In the genomic region with DNA sequence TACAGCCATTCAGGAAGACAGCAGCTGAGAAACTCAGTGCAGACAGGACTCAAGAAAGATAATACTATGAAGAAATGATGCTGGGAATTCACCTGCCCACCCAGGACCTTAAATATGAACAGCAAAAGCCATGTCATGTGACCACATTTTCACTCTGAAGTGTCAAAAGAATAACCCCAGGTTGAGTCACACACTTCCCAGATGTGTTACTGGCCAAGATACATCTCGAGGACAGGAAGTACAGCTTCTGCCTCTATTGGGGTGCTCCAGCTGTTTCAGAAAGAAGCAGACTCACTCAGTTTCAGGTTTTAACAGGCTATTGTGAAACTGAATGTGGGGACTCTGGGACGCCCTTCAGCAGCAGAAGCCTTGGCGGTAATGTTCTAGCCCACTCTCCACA, we compare ENCODE assay signal across 11 mouse cellular contexts. TPM values are rescaled to one million over a fixed set of nuclear protein-coding genes. Genes with fewer than 3 reads are reported as not detected.
DNase-seq lines count a peak whose midpoint lies in the region; ATAC-seq and TF ChIP-seq lines count a peak whose summit lies in the region.
"Had no signal": no experiment of that assay in that cellular context is flagged by ENCODE, and none has a peak within 500 bp of the region (broad histone marks: within the 10 kb centered on the region; RNA-seq: fewer than 3 reads in every experiment).

No protein-coding gene starts in this region.

- H3K27me3 ChIP-seq in kidney, postnatal 0 days (ENCODE audit: insufficient read depth, low read length), result no peaks in the 10 kb centered on the region
- H3K27me3 ChIP-seq in megakaryocyte, embryonic 14.5 days (replicated peaks), result peaks cover 79% of the 10 kb centered on the region
- H3K27me3 ChIP-seq: hindbrain, embryonic 15.5 days; neural tube, embryonic 15.5 days had no signal

- H3K4me1 ChIP-seq in kidney, postnatal 0 days (replicated peaks; ENCODE audit: insufficient read depth, low read length), result peaks cover 3% of the 10 kb centered on the region; the same call in 1 of the 2 replicates
- H3K4me1 ChIP-seq in megakaryocyte, embryonic 14.5 days, result peaks cover 53% of the 10 kb centered on the region
- H3K4me1 ChIP-seq: hindbrain, embryonic 15.5 days had no signal

- H3K4me3 ChIP-seq in kidney, postnatal 0 days (replicated peaks; ENCODE audit: low read depth, low read length), result no peak overlapping the region
- H3K4me3 ChIP-seq in megakaryocyte, embryonic 14.5 days (replicated peaks), result peak overlapping the region; percentile 64
- H3K4me3 ChIP-seq: hindbrain, embryonic 15.5 days; neural tube, embryonic 15.5 days had no signal

- H3K36me3 ChIP-seq in kidney, postnatal 0 days (ENCODE audit: insufficient read depth, low read length), result peaks cover 16% of the 10 kb centered on the region
- H3K36me3 ChIP-seq in megakaryocyte, embryonic 14.5 days (replicated peaks; ENCODE audit: low read length), result no peaks in the 10 kb centered on the region
- H3K36me3 ChIP-seq: hindbrain, embryonic 15.5 days; neural tube, embryonic 15.5 days had no signal

- DNase-seq in kidney, postnatal 0 days (ENCODE audit: low spot score), result no peak
- no peak for DNase-seq in kidney, adult 11 months
- peak; percentile 47 for DNase-seq in CD4-positive helper T cell, adult 2 months (ENCODE audit: low read depth, low spot score)
- DNase-seq in T-cell, adult 2 months (ENCODE audit: low spot score), result peak; percentile 7
- DNase-seq in left cerebral cortex, postnatal 36 days (ENCODE audit: low spot score in 2 of 2), result no peak
- no peak for DNase-seq in urinary bladder, postnatal 36 days (ENCODE audit: low spot score in 2 of 2)
- DNase-seq: embryo, embryonic 11 days; layer of hippocampus, adult 9-11 months had no signal

- H3K27ac ChIP-seq in kidney, postnatal 0 days, result peak overlapping the region; percentile 25; the same call in 1 of the 2 replicates
- H3K27ac ChIP-seq: hindbrain, embryonic 15.5 days; neural tube, embryonic 15.5 days had no signal

- H3K9ac ChIP-seq in kidney, postnatal 0 days (ENCODE audit: low read depth, low read length), result 0 out of 2 replicates have a peak overlapping the region, but pooled peaks have one; percentile 4
- H3K9ac ChIP-seq: hindbrain, embryonic 15.5 days; neural tube, embryonic 15.5 days had no signal

- WGBS in kidney, postnatal 0 days, result 67% methylated on average over 3 of the region's 3 CpGs

- intact Hi-C loops in left cerebral cortex, postnatal 36 days (cut with DNase I), result no loop called here

- ATAC-seq in kidney, postnatal 0 days (replicated peaks; ENCODE audit: low FRiP score, low read depth), result no peak

- H3K9me3 ChIP-seq in kidney, postnatal 0 days (replicated peaks; ENCODE audit: low read length), result no peaks in the 10 kb centered on the region
- peaks cover 7% of the 10 kb centered on the region for H3K9me3 ChIP-seq in megakaryocyte, embryonic 14.5 days
- H3K9me3 ChIP-seq: hindbrain, embryonic 15.5 days; neural tube, embryonic 15.5 days had no signal

- no peak overlapping the region for H3K4me2 ChIP-seq in kidney, postnatal 0 days (ENCODE audit: low read length)
- H3K4me2 ChIP-seq: hindbrain, embryonic 15.5 days; neural tube, embryonic 15.5 days had no signal

- TF ChIP-seq CTCF in kidney, postnatal 0 days (IDR thresholded peaks at IDR 0.05; ENCODE audit: low read depth), result no peak

RNA-seq across cellular contexts. Expression of a gene that starts 26.0 kb away (rescaled TPM):
- 44.3 and 48.0 TPM in 2 replicates for polyA plus RNA-seq in kidney, postnatal 0 days (2015; fragmentation: Nextera tagmentation; extraction: Ambion mirVana)
- polyA plus RNA-seq in megakaryocyte, embryonic 14.5 days (2012; ENCODE audit: insufficient read depth, low replicate concordance), result 13.3 TPM in 1 of 2 replicates, not detected in the other
- total RNA-seq in left cerebral cortex, postnatal 36 days (2021), result under 1 TPM in 1 of 2 experiments, not detected in 1; 0.30 TPM

RNA-seq across cellular contexts. Expression of a gene that starts 44.7 kb away (rescaled TPM):
- 111 and 115 TPM in 2 replicates for polyA plus RNA-seq in kidney, postnatal 0 days (2015; fragmentation: Nextera tagmentation; extraction: Ambion mirVana)
- 49.5 and 114 TPM in 2 replicates for polyA plus RNA-seq in megakaryocyte, embryonic 14.5 days (2012; ENCODE audit: insufficient read depth, low replicate concordance)
- 10 to 100 TPM; 48.7 to 53.4 TPM for total RNA-seq in left cerebral cortex, postnatal 36 days (2021)

Comparison
In these comparisons a context has a peak if more than half of its experiments do, and no peak if none do; other contexts are left out.
1. DNase-seq: peak in CD4-positive helper T cell, adult 2 months (single experiment) and T-cell, adult 2 months (single experiment); none in kidney, postnatal 0 days (single experiment), kidney, adult 11 months (single experiment), left cerebral cortex, postnatal 36 days (0 of 2) and urinary bladder, postnatal 36 days (0 of 2).